Mouse (Mus musculus): ENCODE measurements around the gene Parp2. TPM values are rescaled to one million over a fixed set of nuclear protein-coding genes. Genes with fewer than 3 reads are reported as not detected.
"Not testable (repeated sequence)": the region's sequence is repeated elsewhere in the genome, so short reads cannot be mapped to it uniquely, and the experiment has no call there.

Parp2 gene
- polyA plus RNA-seq, 1 experiment from 2014 or later = 41.5 TPM

DNA sequence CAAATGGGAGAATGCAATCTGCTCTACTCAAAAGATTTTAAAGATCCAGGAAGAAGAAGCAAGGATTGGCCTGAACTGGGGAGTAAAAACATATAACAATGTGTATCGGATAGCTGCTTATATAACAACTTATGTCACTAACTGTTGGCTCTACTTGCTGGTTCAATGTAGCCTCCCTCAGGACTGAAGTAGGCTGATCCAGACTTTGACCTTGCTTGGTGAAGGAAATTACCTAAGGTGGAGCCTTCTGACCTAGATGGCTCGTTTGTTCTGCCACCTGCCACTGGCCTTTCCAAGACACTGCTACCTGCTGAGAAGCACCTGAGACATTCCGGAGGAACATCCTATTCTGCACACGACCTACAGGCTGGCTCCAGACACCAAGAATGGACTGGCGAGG lies 48.1 kb downstream of the Parp2 start:
- Histone ChIP-seq H3K4me3 (ENCODE audit: low read depth, low read length) (no peak overlapping the region), H3K27ac (ENCODE audit: low read length) (no peak overlapping the region), H3K9ac (ENCODE audit: low read depth, low read length) (no peak overlapping the region), H3K36me3 (ENCODE audit: control insufficient read depth, insufficient read depth, low read length) (no peaks in the 10 kb centered on the region), H3K4me1 (ENCODE audit: control insufficient read depth, insufficient read depth, low read length) (no peaks in the 10 kb centered on the region), H3K4me2 (ENCODE audit: low read length) (no peak overlapping the region), H3K27me3 (ENCODE audit: control insufficient read depth, insufficient read depth, low read depth, low read length) (no peaks in the 10 kb centered on the region), H3K9me3 (replicated peaks; ENCODE audit: control insufficient read depth, low read length, poor library complexity, severe bottlenecking) (no peaks in the 10 kb centered on the region)
- no peak for ATAC-seq
- WGBS = 82% methylated on average over 5 of the region's 5 CpGs

DNA sequence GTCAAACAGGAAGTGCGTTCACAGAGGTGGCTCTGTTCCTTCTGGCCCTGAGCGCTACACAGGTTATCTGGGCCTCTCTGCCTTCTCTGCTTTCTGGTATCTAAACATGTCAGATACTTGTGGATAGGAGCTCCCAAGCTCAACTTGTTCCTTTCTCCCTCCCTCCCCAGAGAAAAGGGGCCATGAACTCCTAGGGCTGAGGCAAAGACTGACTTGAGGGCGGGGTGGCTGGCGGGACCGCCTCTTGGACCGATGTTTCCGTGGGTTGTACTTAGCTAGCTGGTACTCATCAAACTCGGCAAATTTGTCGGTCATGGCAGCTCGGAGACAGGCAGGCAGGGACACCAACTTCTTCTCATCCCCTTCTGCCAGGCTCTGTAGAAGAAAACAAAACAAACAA lies 55.0 kb downstream of the Parp2 start:
- H3K4me3 ChIP-seq (ENCODE audit: low read depth, low read length) = no peak overlapping the region
- 90% methylated on average over 10 of the region's 10 CpGs for WGBS
- H3K4me1 ChIP-seq (ENCODE audit: control insufficient read depth, insufficient read depth, low read length) = no peaks in the 10 kb centered on the region
- H3K9me3 ChIP-seq (replicated peaks; ENCODE audit: control insufficient read depth, low read length, poor library complexity, severe bottlenecking) = no peaks in the 10 kb centered on the region
- H3K4me2 ChIP-seq (ENCODE audit: low read length) = no peak overlapping the region
- H3K27ac ChIP-seq (ENCODE audit: low read length) = no peak overlapping the region
- no peaks in the 10 kb centered on the region for H3K36me3 ChIP-seq (ENCODE audit: control insufficient read depth, insufficient read depth, low read length)
- ATAC-seq = no peak
- no peaks in the 10 kb centered on the region for H3K27me3 ChIP-seq (ENCODE audit: control insufficient read depth, insufficient read depth, low read depth, low read length)
- H3K9ac ChIP-seq (ENCODE audit: low read depth, low read length) = no peak overlapping the region

DNA sequence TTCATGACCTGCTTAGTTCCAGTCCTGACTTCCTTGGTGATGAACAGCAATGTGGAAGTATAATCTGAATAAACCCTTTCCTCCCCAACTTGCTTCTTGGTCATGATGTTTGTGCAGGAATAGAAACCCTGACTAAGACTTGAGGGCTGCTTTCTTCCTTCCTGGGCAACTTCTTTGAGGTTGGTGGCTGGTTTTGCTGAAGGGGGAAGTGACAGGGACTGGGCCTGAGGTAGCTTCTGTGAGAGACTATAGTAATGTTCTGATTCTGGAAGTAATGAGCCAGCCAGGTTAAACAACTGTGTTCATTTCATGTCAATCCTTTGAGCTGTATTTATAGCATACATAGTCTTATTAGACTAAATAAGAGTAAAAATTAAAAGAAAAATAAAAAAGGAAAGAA lies 57.4 kb downstream of the Parp2 start:
- H3K4me2 ChIP-seq (ENCODE audit: low read length); H3K4me3 ChIP-seq (ENCODE audit: low read depth, low read length); H3K27ac ChIP-seq (ENCODE audit: low read length); H3K9ac ChIP-seq (ENCODE audit: low read depth, low read length); H3K36me3 ChIP-seq (ENCODE audit: control insufficient read depth, insufficient read depth, low read length); ATAC-seq; H3K4me1 ChIP-seq (ENCODE audit: control insufficient read depth, insufficient read depth, low read length); H3K27me3 ChIP-seq (ENCODE audit: control insufficient read depth, insufficient read depth, low read depth, low read length); H3K9me3 ChIP-seq (replicated peaks; ENCODE audit: control insufficient read depth, low read length, poor library complexity, severe bottlenecking): not testable (repeated sequence)

DNA sequence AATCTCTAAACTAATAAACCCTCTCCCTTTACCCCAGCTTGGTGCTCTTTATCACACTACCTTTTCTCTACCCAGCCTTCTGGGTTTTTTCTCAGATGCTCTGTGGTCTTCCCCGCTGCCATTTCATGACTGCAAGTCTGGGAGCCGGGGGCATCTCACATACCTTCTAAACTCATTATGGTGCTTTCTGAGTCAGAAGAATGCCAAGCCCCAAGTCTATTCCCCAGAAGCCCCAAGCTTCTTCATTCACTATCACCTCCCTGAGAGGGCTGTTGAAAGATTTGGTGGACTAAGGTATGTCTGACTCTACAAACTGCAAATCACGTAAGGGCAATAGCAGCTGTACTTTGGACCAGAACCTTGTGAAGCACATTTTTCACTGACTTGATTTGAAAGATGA lies 59.3 kb downstream of the Parp2 start:
- Histone ChIP-seq H3K27ac (ENCODE audit: low read length) (no peak overlapping the region), H3K4me1 (ENCODE audit: control insufficient read depth, insufficient read depth, low read length) (peaks cover 4% of the 10 kb centered on the region), H3K4me3 (ENCODE audit: low read depth, low read length) (no peak overlapping the region), H3K4me2 (ENCODE audit: low read length) (no peak overlapping the region), H3K27me3 (ENCODE audit: control insufficient read depth, insufficient read depth, low read depth, low read length) (no peaks in the 10 kb centered on the region), H3K9me3 (replicated peaks; ENCODE audit: control insufficient read depth, low read length, poor library complexity, severe bottlenecking) (no peaks in the 10 kb centered on the region), H3K9ac (ENCODE audit: low read depth, low read length) (no peak overlapping the region), H3K36me3 (ENCODE audit: control insufficient read depth, insufficient read depth, low read length) (no peaks in the 10 kb centered on the region)
- no peak for ATAC-seq
- 95% methylated on average over 3 of the region's 3 CpGs for WGBS

DNA sequence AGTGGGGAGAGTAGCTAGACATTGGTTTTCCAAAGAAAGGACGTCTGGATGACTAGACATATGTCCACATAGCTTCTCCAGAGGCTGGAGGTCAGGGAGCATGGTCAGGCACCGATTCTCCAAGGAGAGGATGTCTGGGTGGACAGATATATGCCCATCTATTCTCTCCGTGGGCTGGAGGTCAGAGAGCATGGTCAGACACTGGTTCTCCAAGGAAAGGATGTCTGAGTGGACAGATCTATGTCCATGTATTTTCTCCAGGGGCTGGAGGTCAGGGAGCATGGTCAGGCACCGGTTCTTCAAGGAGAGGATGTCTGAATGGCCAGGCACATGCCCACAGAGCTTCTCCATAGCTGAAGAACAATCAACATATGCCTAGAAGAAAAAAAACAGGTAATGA lies 60.6 kb downstream of the Parp2 start:
- ATAC-seq = no peak
- Histone ChIP-seq H3K4me1 (ENCODE audit: control insufficient read depth, insufficient read depth, low read length) (peaks cover 4% of the 10 kb centered on the region), H3K4me3 (ENCODE audit: low read depth, low read length) (no peak overlapping the region), H3K27me3 (ENCODE audit: control insufficient read depth, insufficient read depth, low read depth, low read length) (no peaks in the 10 kb centered on the region), H3K9ac (ENCODE audit: low read depth, low read length) (no peak overlapping the region), H3K36me3 (ENCODE audit: control insufficient read depth, insufficient read depth, low read length) (no peaks in the 10 kb centered on the region), H3K9me3 (replicated peaks; ENCODE audit: control insufficient read depth, low read length, poor library complexity, severe bottlenecking) (no peaks in the 10 kb centered on the region), H3K4me2 (ENCODE audit: low read length) (no peak overlapping the region), H3K27ac (ENCODE audit: low read length) (no peak overlapping the region)
- WGBS = 85% methylated on average over 4 of the region's 4 CpGs

DNA sequence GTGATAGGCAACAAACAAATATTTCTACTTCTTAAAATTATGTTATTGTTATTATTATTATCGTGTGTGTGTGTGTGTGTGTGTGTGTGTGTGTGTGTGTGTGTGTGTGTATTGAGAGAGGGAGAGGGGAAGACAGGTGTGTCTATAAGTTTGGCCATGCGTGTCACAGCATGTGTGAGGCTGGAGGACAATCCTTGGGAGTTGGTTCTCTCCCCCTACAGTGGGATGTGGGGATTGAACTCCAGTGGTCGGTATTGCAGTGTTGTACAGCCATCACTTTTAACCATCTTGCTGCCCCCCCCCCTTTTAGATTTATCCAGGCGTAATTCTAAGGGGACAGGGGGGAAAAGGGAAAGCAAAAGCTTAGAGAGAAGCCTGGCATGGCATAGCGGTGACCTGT lies 61.0 kb downstream of the Parp2 start:
- no peak for ATAC-seq
- WGBS = 88% methylated on average over 5 of the region's 5 CpGs

DNA sequence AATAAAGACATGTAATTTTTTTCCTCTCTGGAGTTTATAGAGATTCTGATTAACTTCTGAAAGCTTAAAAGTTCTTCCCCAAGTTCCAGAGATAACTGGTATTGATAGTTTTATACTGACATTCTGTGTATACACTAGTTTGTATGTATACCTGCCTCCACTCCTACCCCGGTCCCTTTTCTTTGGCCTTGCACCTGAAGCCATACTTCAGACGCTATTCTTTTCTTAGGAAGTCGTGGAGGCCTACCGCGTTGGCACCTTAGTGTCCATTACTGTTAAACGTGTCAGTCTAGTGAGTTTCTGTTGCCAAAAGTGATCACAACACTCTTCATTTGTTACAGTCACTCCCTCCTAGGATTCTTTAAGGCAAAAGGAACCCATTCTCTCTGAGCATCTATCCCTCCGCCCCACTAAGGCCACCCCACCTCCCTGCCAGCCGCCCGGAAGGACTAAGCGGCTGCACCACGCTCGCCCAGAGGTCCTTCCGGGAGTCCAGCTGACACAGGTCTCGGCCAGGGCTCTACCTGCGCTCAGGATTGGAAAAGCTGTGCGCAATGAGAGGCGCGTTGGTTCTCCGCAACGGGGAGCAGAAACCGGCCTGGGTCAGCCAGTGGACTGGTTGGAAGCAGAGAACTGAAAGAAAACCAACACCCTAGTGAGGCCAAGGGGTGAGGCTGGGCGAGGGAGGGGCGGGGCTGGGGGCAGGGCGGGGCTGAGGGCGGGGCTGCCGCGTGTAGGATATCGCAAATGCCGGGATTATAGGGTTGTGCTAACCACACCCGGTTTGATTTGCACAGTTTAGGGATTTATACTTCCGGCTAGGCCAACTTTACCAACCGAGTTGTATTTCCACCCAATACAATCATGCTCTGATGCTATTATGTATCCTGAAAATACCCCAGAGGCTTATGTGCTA lies 62.5 kb downstream of the Parp2 start, which contains the start of gene Tep1:
TSS of gene Tep1 (minus strand) at position 672 of the 916 bp plus-strand sequence.
- H3K4me2 ChIP-seq (ENCODE audit: low read length) = peak within 1 kb of the TSS; percentile 67
- H3K27ac ChIP-seq (ENCODE audit: low read length) = peak within 1 kb of the TSS; percentile 5; the same call in 1 of the 2 replicates
- ATAC-seq = peak; percentile 95
- H3K4me3 ChIP-seq (ENCODE audit: low read depth, low read length) = peak within 1 kb of the TSS; percentile 50
- H3K36me3 ChIP-seq (ENCODE audit: control insufficient read depth, insufficient read depth, low read length) = no peaks in the 10 kb centered on the region
- H3K4me1 ChIP-seq (ENCODE audit: control insufficient read depth, insufficient read depth, low read length) = peaks cover 4% of the 10 kb centered on the region
- no peaks in the 10 kb centered on the region for H3K27me3 ChIP-seq (ENCODE audit: control insufficient read depth, insufficient read depth, low read depth, low read length)
- peak within 1 kb of the TSS; percentile 65 for H3K9ac ChIP-seq (ENCODE audit: low read depth, low read length)
- 10% methylated on average over 32 of the region's 32 CpGs for WGBS
- no peaks in the 10 kb centered on the region for H3K9me3 ChIP-seq (replicated peaks; ENCODE audit: control insufficient read depth, low read length, poor library complexity, severe bottlenecking)

More for the DNA sequence above, 61.0 kb downstream of the Parp2 start:
- Histone ChIP-seq H3K36me3 (ENCODE audit: control insufficient read depth, insufficient read depth, low read length) (no peaks in the 10 kb centered on the region), H3K27me3 (ENCODE audit: control insufficient read depth, insufficient read depth, low read depth, low read length) (no peaks in the 10 kb centered on the region), H3K9me3 (replicated peaks; ENCODE audit: control insufficient read depth, low read length, poor library complexity, severe bottlenecking) (no peaks in the 10 kb centered on the region), H3K4me3 (ENCODE audit: low read depth, low read length) (no peak overlapping the region), H3K27ac (ENCODE audit: low read length) (no peak overlapping the region), H3K9ac (ENCODE audit: low read depth, low read length) (no peak overlapping the region), H3K4me2 (ENCODE audit: low read length) (no peak overlapping the region), H3K4me1 (ENCODE audit: control insufficient read depth, insufficient read depth, low read length) (peaks cover 4% of the 10 kb centered on the region)

DNA sequence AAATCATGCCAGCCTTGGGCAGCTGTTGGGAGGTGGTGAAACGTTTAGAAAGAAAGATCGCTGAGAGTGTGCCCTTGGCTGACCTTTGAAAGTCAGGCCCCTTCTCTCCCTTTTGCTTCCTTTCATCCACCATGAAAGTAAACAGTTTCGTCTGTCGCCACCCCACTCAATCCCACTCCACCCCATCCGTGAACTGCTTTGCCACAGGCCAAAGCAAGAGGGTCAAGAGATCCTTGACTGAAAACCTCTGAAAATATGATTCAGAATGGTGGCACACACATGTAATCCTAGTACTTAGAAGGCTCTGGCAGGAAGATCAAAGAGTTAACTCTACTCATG lies 63.1 kb downstream of the Parp2 start:
- Histone ChIP-seq H3K27ac (ENCODE audit: low read length) (peak overlapping the region; percentile 5; the same call in 1 of the 2 replicates), H3K9ac (ENCODE audit: low read depth, low read length) (peak overlapping the region; percentile 65), H3K36me3 (ENCODE audit: control insufficient read depth, insufficient read depth, low read length) (no peaks in the 10 kb centered on the region), H3K4me3 (ENCODE audit: low read depth, low read length) (peak overlapping the region; percentile 50), H3K4me2 (ENCODE audit: low read length) (peak overlapping the region; percentile 67), H3K9me3 (replicated peaks; ENCODE audit: control insufficient read depth, low read length, poor library complexity, severe bottlenecking) (no peaks in the 10 kb centered on the region), H3K27me3 (ENCODE audit: control insufficient read depth, insufficient read depth, low read depth, low read length) (no peaks in the 10 kb centered on the region), H3K4me1 (ENCODE audit: control insufficient read depth, insufficient read depth, low read length) (peaks cover 4% of the 10 kb centered on the region)
- no peak; the same call in 1 of the 2 replicates for ATAC-seq
- WGBS = 34% methylated on average over 5 of the region's 5 CpGs
